Mouse (Mus musculus) midbrain, embryonic 14.5 days (tissue): ENCODE measurements around the gene Cxcl1. TPM values are rescaled to one million over a fixed set of nuclear protein-coding genes. Genes with fewer than 3 reads are reported as not detected.

ENCODE experiments used
- ATAC-seq: fragments of 200-750 bp; cut with Nextera tagmentation; 2 replicates; pipeline ENCODE4 v1.8.0; 2017; ENCODE audit warnings: moderate number of reproducible peaks, moderate library complexity; ENCODE audit not compliant: low FRiP score, low TSS enrichment
- DNase-seq: peaks from one replicate; pipeline ENCODE4 v3.0.0-alpha.2; 2015
- H3K27ac ChIP-seq: fragments of 300-500 bp; sonication (generic); replicated peaks from 2 replicates; pipeline ENCODE4 v1.5.1; 2014; ENCODE audit warnings: mild to moderate bottlenecking, low read depth, low read length, moderate library complexity
- H3K27me3 ChIP-seq: fragments of 300-500 bp; sonication (generic); 2 replicates; pipeline ENCODE4 v1.6.1; 2014; ENCODE audit warnings: low read length, control low read depth, mixed read lengths; ENCODE audit not compliant: control insufficient read depth, insufficient read depth
- H3K36me3 ChIP-seq: fragments of 300-500 bp; sonication (generic); 2 replicates; pipeline ENCODE4 v1.6.1; 2014; ENCODE audit warnings: low read length, control low read depth; ENCODE audit not compliant: control insufficient read depth, insufficient read depth
- H3K4me1 ChIP-seq: fragments of 300-500 bp; sonication (generic); 2 replicates; pipeline ENCODE4 v1.6.1; 2014; ENCODE audit warnings: mild to moderate bottlenecking, antibody characterized with exemption, low read length, control low read depth; ENCODE audit not compliant: control insufficient read depth, insufficient read depth
- H3K4me2 ChIP-seq: fragments of 300-500 bp; sonication (generic); 2 replicates; pipeline ENCODE4 v1.6.1; 2014; ENCODE audit warnings: mild to moderate bottlenecking, low read length, moderate library complexity
- H3K4me3 ChIP-seq: fragments of 300-500 bp; sonication (generic); replicated peaks from 2 replicates; pipeline ENCODE4 v1.5.1; 2014; ENCODE audit warnings: low read depth, low read length
- H3K9ac ChIP-seq: fragments of 300-500 bp; sonication (generic); replicated peaks from 2 replicates; pipeline ENCODE4 v1.6.1; 2014; ENCODE audit warnings: mild to moderate bottlenecking, low read length, moderate library complexity
- H3K9me3 ChIP-seq: fragments of 300-500 bp; sonication (generic); 2 replicates; pipeline ENCODE4 v1.6.1; 2016; ENCODE audit warnings: low read length, control low read depth, mixed read lengths; ENCODE audit not compliant: control insufficient read depth
- WGBS: fragments of 180-500 bp; shearing (Covaris S2); extraction: QIAGEN DNeasy Blood & Tissue Kit; methylation state at CpG from one replicate; pipeline ENCODE4 v1.1.7; 2014; 5-methylcytosine and 5-hydroxymethylcytosine counted together
- polyA plus RNA-seq: library from polyadenylated mRNA; unstranded; fragments of >200 nt; fragmentation: Nextera tagmentation; extraction: Ambion mirVana; gene quantifications from 2 replicates; pipeline ENCODE4 v1.2.1, GENCODE M21; 2014

The Cxcl1 gene
- polyA plus RNA-seq, 1 experiment from 2014 or later, result not detected

- 92% methylated on average over 4 of the region's 4 CpGs for WGBS
- Histone ChIP-seq H3K4me3 (no peak overlapping the region), H3K9me3 (no peaks in the 10 kb centered on the region), H3K36me3 (no peaks in the 10 kb centered on the region), H3K27me3 (no peaks in the 10 kb centered on the region), H3K4me1 (no peaks in the 10 kb centered on the region), H3K9ac (no peak overlapping the region), H3K4me2 (no peak overlapping the region), H3K27ac (no peak overlapping the region)
- DNase-seq (no peak), ATAC-seq (no peak)
Observed at GRCm38 (mm10) chr5:90881021-90881420, 10.0 kb upstream of the Cxcl1 start.

DNA sequence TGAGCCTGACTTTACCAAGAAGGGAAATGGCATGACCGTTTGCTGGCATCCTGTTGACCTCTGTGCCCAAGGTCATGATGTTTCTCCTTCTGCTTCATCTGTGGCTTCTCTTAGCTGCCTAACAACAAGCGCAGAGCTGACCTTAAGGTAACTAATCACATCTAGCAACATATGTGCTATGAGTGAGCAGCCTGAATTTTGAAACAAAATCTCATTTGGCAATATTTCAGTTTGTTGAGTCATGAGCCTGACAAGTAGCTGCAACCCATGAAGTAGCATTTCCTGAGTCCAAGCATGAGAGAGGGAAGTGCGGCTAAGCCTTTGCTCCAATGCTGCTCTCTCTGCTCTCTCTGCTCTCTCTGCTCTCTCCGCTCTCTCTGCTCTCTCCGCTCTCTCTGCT is 9.4 kb upstream of the Cxcl1 start:
- Histone ChIP-seq H3K9me3 (no peaks in the 10 kb centered on the region), H3K27ac (no peak overlapping the region), H3K4me3 (no peak overlapping the region), H3K9ac (no peak overlapping the region), H3K4me1 (no peaks in the 10 kb centered on the region), H3K27me3 (no peaks in the 10 kb centered on the region), H3K4me2 (no peak overlapping the region), H3K36me3 (no peaks in the 10 kb centered on the region)
- 98% methylated on average over 5 of the region's 5 CpGs for WGBS
- DNase-seq, result no peak
- no peak for ATAC-seq

- no peak overlapping the region for H3K27ac ChIP-seq
- H3K4me1 ChIP-seq, result no peaks in the 10 kb centered on the region
- no peak overlapping the region for H3K9ac ChIP-seq
- no peaks in the 10 kb centered on the region for H3K9me3 ChIP-seq
- H3K27me3 ChIP-seq, result no peaks in the 10 kb centered on the region
- no peak overlapping the region for H3K4me3 ChIP-seq
- ATAC-seq (no peak), DNase-seq (no peak)
- H3K36me3 ChIP-seq, result no peaks in the 10 kb centered on the region
- 75% methylated on average over 5 of the region's 5 CpGs for WGBS
- no peak overlapping the region for H3K4me2 ChIP-seq
Observed at GRCm38 (mm10) chr5:90882146-90882545, 8.9 kb upstream of the Cxcl1 start.

GRCm38 (mm10) chr5:90884628-90885242 is 6.3 kb upstream of the Cxcl1 start:
- Histone ChIP-seq H3K9me3 (no peaks in the 10 kb centered on the region), H3K27me3 (no peaks in the 10 kb centered on the region), H3K4me1 (no peaks in the 10 kb centered on the region), H3K4me3 (no peak overlapping the region), H3K27ac (no peak overlapping the region), H3K9ac (no peak overlapping the region), H3K36me3 (no peaks in the 10 kb centered on the region), H3K4me2 (no peak overlapping the region)
- 78% methylated on average over 2 of the region's 2 CpGs for WGBS
- DNase-seq (no peak), ATAC-seq (no peak)

DNA sequence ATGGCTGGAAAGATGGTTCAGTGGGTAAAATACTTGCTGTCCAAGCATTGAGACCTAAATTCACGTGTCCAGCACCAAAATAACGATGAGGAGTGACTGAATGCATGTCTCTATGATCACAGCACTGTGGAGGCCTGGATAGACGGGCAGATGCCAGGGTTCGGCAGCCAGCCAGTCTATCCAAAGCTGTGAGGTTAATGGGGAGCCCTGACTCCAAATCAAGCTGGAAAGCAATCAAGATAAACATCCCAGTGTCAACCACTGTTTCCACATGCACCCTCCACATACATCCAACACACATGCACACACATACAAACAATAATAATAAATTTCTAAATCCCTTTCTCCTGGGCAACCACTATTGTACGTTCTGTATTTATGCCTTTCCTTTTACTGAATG is 2.4 kb upstream of the Cxcl1 start:
- DNase-seq (no peak), ATAC-seq (no peak)
- H3K4me2 ChIP-seq, result no peak overlapping the region
- no peaks in the 10 kb centered on the region for H3K4me1 ChIP-seq
- WGBS, result 79% methylated on average over 5 of the region's 5 CpGs
- H3K9ac ChIP-seq, result no peak overlapping the region
- no peaks in the 10 kb centered on the region for H3K36me3 ChIP-seq
- H3K27ac ChIP-seq, result no peak overlapping the region
- H3K9me3 ChIP-seq, result no peaks in the 10 kb centered on the region
- H3K27me3 ChIP-seq, result no peaks in the 10 kb centered on the region
- H3K4me3 ChIP-seq, result no peak overlapping the region

- Histone ChIP-seq H3K9me3 (no peaks in the 10 kb centered on the region), H3K36me3 (no peaks in the 10 kb centered on the region), H3K4me1 (no peaks in the 10 kb centered on the region), H3K9ac (peak overlapping the region; percentile 47), H3K27me3 (no peaks in the 10 kb centered on the region), H3K4me3 (peak overlapping the region; percentile 46), H3K27ac (no peak overlapping the region), H3K4me2 (peak overlapping the region; percentile 86)
- 32% methylated on average over 10 of the region's 10 CpGs for WGBS
- ATAC-seq, result no peak; the same call in 1 of the 2 replicates
- DNase-seq, result no peak
Observed at GRCm38 (mm10) chr5:90891464-90891813, 398 bp downstream of the Cxcl1 start.

DNA sequence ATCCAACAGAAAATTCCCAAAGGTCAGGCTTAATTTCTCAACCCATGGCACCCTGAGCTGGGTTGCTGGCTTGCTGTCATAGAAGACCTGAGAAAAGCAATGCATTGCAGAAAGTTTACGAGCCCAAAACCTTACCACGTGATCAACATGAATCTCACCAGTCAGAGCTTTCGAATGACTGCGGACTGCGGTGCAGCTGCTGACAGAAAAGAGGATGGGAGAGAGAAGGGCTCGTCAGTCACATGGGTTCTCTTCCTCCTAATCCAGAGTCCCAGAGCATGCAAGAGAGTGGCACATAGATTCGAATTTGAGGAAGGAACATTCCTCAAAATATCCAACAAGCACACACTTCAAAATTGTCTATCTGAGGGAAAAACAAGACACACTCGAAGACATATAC is 3.2 kb downstream of the Cxcl1 start:
- Histone ChIP-seq H3K4me2 (no peak overlapping the region), H3K27ac (no peak overlapping the region), H3K9me3 (no peaks in the 10 kb centered on the region), H3K4me3 (no peak overlapping the region), H3K9ac (no peak overlapping the region), H3K4me1 (no peaks in the 10 kb centered on the region), H3K27me3 (no peaks in the 10 kb centered on the region), H3K36me3 (no peaks in the 10 kb centered on the region)
- no peak for ATAC-seq
- 81% methylated on average over 8 of the region's 8 CpGs for WGBS
- DNase-seq, result no peak

- DNase-seq (no peak), ATAC-seq (no peak)
- Histone ChIP-seq H3K4me2 (no peak overlapping the region), H3K36me3 (no peaks in the 10 kb centered on the region), H3K9me3 (no peaks in the 10 kb centered on the region), H3K4me1 (no peaks in the 10 kb centered on the region), H3K27ac (no peak overlapping the region), H3K27me3 (no peaks in the 10 kb centered on the region), H3K9ac (no peak overlapping the region), H3K4me3 (no peak overlapping the region)
- 75% methylated on average over 3 of the region's 3 CpGs for WGBS
Observed at GRCm38 (mm10) chr5:90897429-90897828, 6.4 kb downstream of the Cxcl1 start.

DNA sequence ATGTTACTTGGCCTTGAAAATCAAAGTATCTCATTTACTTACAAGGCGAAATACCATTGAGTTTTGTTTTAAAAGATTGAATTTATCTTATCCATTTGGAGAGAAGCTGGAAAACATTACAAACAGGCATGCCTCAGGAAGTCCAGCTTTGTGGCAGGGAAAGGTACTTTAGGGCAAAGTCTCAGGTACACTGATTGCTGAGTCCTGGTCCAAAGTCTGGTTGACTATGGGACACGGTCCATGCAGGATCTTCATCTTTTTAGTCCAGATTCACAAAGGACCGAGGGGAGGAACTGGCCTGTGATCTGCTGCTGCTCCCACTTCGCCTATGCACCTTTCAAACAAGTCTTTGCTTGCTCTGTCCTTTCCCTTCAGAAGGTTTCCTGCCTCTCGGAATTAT is 8.3 kb downstream of the Cxcl1 start:
- Histone ChIP-seq H3K4me2 (no peak overlapping the region), H3K4me1 (peaks cover 8% of the 10 kb centered on the region; the same call in 1 of the 2 replicates), H3K36me3 (no peaks in the 10 kb centered on the region), H3K9ac (no peak overlapping the region), H3K27me3 (no peaks in the 10 kb centered on the region), H3K9me3 (no peaks in the 10 kb centered on the region), H3K4me3 (no peak overlapping the region), H3K27ac (no peak overlapping the region)
- DNase-seq (no peak), ATAC-seq (no peak)
- 85% methylated on average over 5 of the region's 5 CpGs for WGBS
